Mouse (Mus musculus) CH12.LX (cell line): ENCODE measurements around the gene Hps1. TPM values are rescaled to one million over a fixed set of nuclear protein-coding genes. Genes with fewer than 3 reads are reported as not detected.

ENCODE experiments used
- DNase-seq: peaks from one replicate; pipeline ENCODE4 v3.0.0-alpha.2; 2013; ENCODE audit errors: extremely low read depth
- H3K27ac ChIP-seq: 2 replicates; pipeline ENCODE4 v1.5.1; 2012; ENCODE audit warnings: low read depth, mild to moderate bottlenecking, control low read depth, moderate library complexity; ENCODE audit not compliant: insufficient read depth
- H3K27me3 ChIP-seq: replicated peaks from 2 replicates; pipeline ENCODE3; 2012; ENCODE audit warnings: inconsistent platforms
- H3K36me3 ChIP-seq, 2 experiments: replicated peaks in 1 of 2; 2 replicates each; pipeline versions ENCODE3 to v1.6.1; 2012; ENCODE audit warnings: inconsistent platforms in 1 of 2, low read length in 1 of 2, mild to moderate bottlenecking in 1 of 2, mixed read lengths in 1 of 2, moderate library complexity in 1 of 2; ENCODE audit not compliant: control insufficient read depth in 1 of 2, insufficient read depth in 1 of 2
- H3K4me1 ChIP-seq, 2 experiments: 2 replicates each; pipeline ENCODE4 v1.6.1; 2012; ENCODE audit warnings: inconsistent platforms in 1 of 2, moderate library complexity in 1 of 2; ENCODE audit not compliant: insufficient read depth in 2 of 2, control insufficient read depth in 1 of 2
- H3K4me2 ChIP-seq: 2 replicates; pipeline ENCODE4 v1.6.1; 2012; ENCODE audit warnings: low read depth, mild to moderate bottlenecking, control low read depth; ENCODE audit not compliant: poor library complexity, insufficient read depth, severe bottlenecking
- H3K4me3 ChIP-seq, 3 experiments: fragments of 150-350 bp in 1 of 3; sonication (generic) in 1 of 3; replicated peaks in 1 of 3; 2 replicates each; pipeline versions ENCODE3 to v1.5.1; 2011 to 2012; ENCODE audit warnings: low read depth in 2 of 3, low read length in 2 of 3, mild to moderate bottlenecking in 2 of 3, moderate library complexity in 2 of 3, control low read depth in 1 of 3, improper control_type of control experiment in 1 of 3, inconsistent platforms in 1 of 3, mixed read lengths in 1 of 3; ENCODE audit not compliant: poor library complexity in 1 of 3
- H3K79me2 ChIP-seq: replicated peaks from 2 replicates; pipeline ENCODE4 v1.6.1; 2012; ENCODE audit warnings: mild to moderate bottlenecking, moderate library complexity; ENCODE audit not compliant: control insufficient read depth, poor library complexity, insufficient read depth, severe bottlenecking; ENCODE audit errors: extremely low read depth
- H3K9ac ChIP-seq: 2 replicates; pipeline ENCODE4 v1.6.1; 2012; ENCODE audit warnings: low read depth, mild to moderate bottlenecking, control low read depth, moderate library complexity; ENCODE audit not compliant: insufficient read depth
- H3K9me3 ChIP-seq: replicated peaks from 2 replicates; pipeline ENCODE3; 2012; ENCODE audit warnings: low read length, inconsistent platforms, mixed read lengths
- BHLHE40 ChIP-seq: IDR thresholded peaks from 2 replicates; pipeline ENCODE4 v1.6.1; 2011; ENCODE audit warnings: mild to moderate bottlenecking, low read depth, low read length, improper control_type of control experiment
- CHD1 ChIP-seq: IDR thresholded peaks from 2 replicates; pipeline ENCODE4 v1.6.1; 2012; ENCODE audit warnings: low read depth, low read length, improper control_type of control experiment, inconsistent platforms
- ELF1 ChIP-seq: IDR thresholded peaks from 2 replicates; pipeline ENCODE4 v1.6.1; 2014; ENCODE audit warnings: low read depth, mild to moderate bottlenecking, inconsistent platforms, low read length, improper control_type of control experiment
- JUND ChIP-seq: conservative IDR thresholded peaks from 2 replicates; pipeline ENCODE4 v1.6.1; 2011; ENCODE audit warnings: low read depth, low read length, improper control_type of control experiment
- KAT2A ChIP-seq: IDR thresholded peaks from 2 replicates; pipeline ENCODE4 v1.6.1; 2012; ENCODE audit warnings: low read length, improper control_type of control experiment, inconsistent platforms; ENCODE audit not compliant: insufficient replicate concordance
- MAX ChIP-seq: IDR thresholded peaks from 2 replicates; pipeline ENCODE4 v1.6.1; 2011; ENCODE audit warnings: low read length, improper control_type of control experiment
- MAZ ChIP-seq: IDR thresholded peaks from 2 replicates; pipeline ENCODE4 v1.6.1; 2012; ENCODE audit warnings: low read depth, mild to moderate bottlenecking, inconsistent platforms, low read length, improper control_type of control experiment, moderate library complexity
- NRF1 ChIP-seq: IDR thresholded peaks from 2 replicates; pipeline ENCODE4 v1.6.1; 2014; ENCODE audit warnings: low read depth, mild to moderate bottlenecking, inconsistent platforms, low read length, improper control_type of control experiment, moderate library complexity
- POLR2A ChIP-seq: IDR thresholded peaks from 2 replicates; pipeline ENCODE4 v1.6.1; 2011; ENCODE audit warnings: low read depth, mild to moderate bottlenecking, improper control_type of control experiment, low read length
- RAD21 ChIP-seq: IDR thresholded peaks from 2 replicates; pipeline ENCODE4 v1.6.1; 2011; ENCODE audit warnings: low read depth, mild to moderate bottlenecking, low read length, improper control_type of control experiment, moderate library complexity
- SIN3A ChIP-seq: IDR thresholded peaks from 2 replicates; pipeline ENCODE4 v1.6.1; 2012; ENCODE audit warnings: low read length, improper control_type of control experiment, inconsistent platforms
- TBP ChIP-seq: conservative IDR thresholded peaks from 2 replicates; pipeline ENCODE4 v1.6.1; 2011; ENCODE audit warnings: low read depth, low read length, improper control_type of control experiment
- ZC3H11A ChIP-seq: IDR thresholded peaks from 2 replicates; pipeline ENCODE4 v1.6.1; 2012; ENCODE audit warnings: low read depth, mild to moderate bottlenecking, inconsistent platforms, low read length, improper control_type of control experiment
- ZKSCAN1 ChIP-seq: IDR thresholded peaks from 2 replicates; pipeline ENCODE4 v1.6.1; 2012; ENCODE audit warnings: low read depth, inconsistent platforms, low read length, improper control_type of control experiment, borderline replicate concordance
- ZNF384 ChIP-seq: IDR thresholded peaks from 2 replicates; pipeline ENCODE4 v1.6.1; 2012; ENCODE audit warnings: low read depth, low read length, improper control_type of control experiment, inconsistent platforms
- dilution Hi-C: fragments of 300-500 bp; cut with MboI; formaldehyde crosslinking; loops from 2 replicates; pipeline ENCODE4 v1.14.3; 2020; ENCODE audit warnings: low sequenced_read_pairs; ENCODE audit not compliant: extremely low pct_unique_long_range_greater_than_20kb, extremely low pct_ligation_motif_present
- in situ Hi-C: fragments of 300-500 bp; cut with MboI; formaldehyde crosslinking; loops from 3 replicates; pipeline ENCODE4 v1.14.3; 2019; ENCODE audit warnings: low sequenced_read_pairs, low pct_ligation_motif_present, low pct_unique_long_range_greater_than_20kb, mixed read lengths
- polyA plus RNA-seq: library from polyadenylated mRNA; unstranded; fragments of >175 nt; gene quantifications from 2 replicates; pipeline ENCODE4 v1.2.1, GENCODE M21; 2012; ENCODE audit warnings: low read depth; ENCODE audit not compliant: insufficient read length
- total RNA-seq, 2 experiments: library from RNA; depleted of rRNA; stranded (reverse); fragments of 300-350 nt in 1 of 2; fragments of >200 nt in 1 of 2; gene quantifications; 2 replicates each; pipeline ENCODE4 v1.2.3; 2012 to 2014

Hps1 gene
- total and polyA plus RNA-seq, 3 experiments, result 17.7 to 29.7 (median 21.4) TPM

GRCm38 (mm10) chr19:42752363-42752931 lies 27.3 kb downstream of the Hps1 start, which contains the start of gene Pyroxd2:
TSS of gene Pyroxd2 (minus strand) at chr19:42752775.
- no peak within 1 kb of the TSS for H3K4me3 ChIP-seq
- H3K9ac ChIP-seq, result no peak within 1 kb of the TSS
- dilution Hi-C loops, result no loop called here
- peaks cover 2 to 14% of the 10 kb centered on the region in 2 experiments; a peak in 3 of 4 replicates for H3K4me1 ChIP-seq
- in situ Hi-C loops, result no loop called here
- H3K36me3 ChIP-seq, result peaks cover 4 to 23% of the 10 kb centered on the region in 2 experiments
- no peak within 1 kb of the TSS for H3K4me2 ChIP-seq
- DNase-seq, result no peak
- H3K9me3 ChIP-seq, result no peaks in the 10 kb centered on the region
- no peak for TF ChIP-seq TBP
- no peak for TF ChIP-seq JUND
- no peak for TF ChIP-seq NRF1
- TF ChIP-seq MAX, result no peak
- TF ChIP-seq MAZ, result no peak
- no peak for TF ChIP-seq POLR2A
- no peak for TF ChIP-seq ZKSCAN1
- no peak for TF ChIP-seq ELF1
- TF ChIP-seq BHLHE40, result no peak
- no peak for TF ChIP-seq CHD1
- TF ChIP-seq SIN3A, result no peak
- TF ChIP-seq RAD21, result no peak
- TF ChIP-seq ZNF384, result no peak
- no peak for TF ChIP-seq ZC3H11A
- TF ChIP-seq KAT2A, result no peak
- TF ChIP-seq, all 38 proteins: peak for 0
- no peaks in the 10 kb centered on the region for H3K79me2 ChIP-seq
- H3K27ac ChIP-seq, result no peak within 1 kb of the TSS
- no peaks in the 10 kb centered on the region for H3K27me3 ChIP-seq

- no peaks in the 10 kb centered on the region for H3K79me2 ChIP-seq
- H3K27ac ChIP-seq, result no peak overlapping the region
- DNase-seq, result no peak
- dilution Hi-C loops, result no loop called here
- H3K9ac ChIP-seq, result no peak overlapping the region
- no peak overlapping the region for H3K4me2 ChIP-seq
- peaks cover 0 to 1% of the 10 kb centered on the region in 2 experiments for H3K36me3 ChIP-seq
- H3K27me3 ChIP-seq, result no peaks in the 10 kb centered on the region
- H3K4me1 ChIP-seq, result peaks cover 0 to 5% of the 10 kb centered on the region in 2 experiments; a peak in 2 of 4 replicates
- no peak overlapping the region for H3K4me3 ChIP-seq
- no peak for TF ChIP-seq BHLHE40
- TF ChIP-seq, all 38 proteins: peak for 0
- in situ Hi-C loops, result no loop called here
- H3K9me3 ChIP-seq, result no peaks in the 10 kb centered on the region
These were observed 29.6 kb downstream of the Hps1 start for GRCm38 (mm10) chr19:42750196-42750595.
